Mouse (Mus musculus) MEL (cell line): ENCODE results near the gene Gm28305. TPM values are rescaled to one million over a fixed set of nuclear protein-coding genes. Genes with fewer than 3 reads are reported as not detected.

ENCODE experiments used
- DNase-seq: peaks from one replicate; pipeline ENCODE4 v3.0.0; 2011; ENCODE audit warnings: low read depth, low spot score
- H3K27ac ChIP-seq: 2 replicates; pipeline ENCODE4 v1.5.1; 2012; ENCODE audit warnings: low read depth, mild to moderate bottlenecking, control low read depth, low read length, moderate library complexity; ENCODE audit not compliant: control insufficient read depth
- H3K27me3 ChIP-seq, 2 experiments: fragments of 150-350 bp in 1 of 2; sonication (generic) in 1 of 2; 2 replicates each; pipeline ENCODE4 v1.6.1; 2012; ENCODE audit warnings: low read length in 2 of 2, mild to moderate bottlenecking in 2 of 2, improper control_type of control experiment in 1 of 2, moderate library complexity in 1 of 2; ENCODE audit not compliant: insufficient read depth in 2 of 2, control insufficient read depth in 1 of 2
- H3K36me3 ChIP-seq, 2 experiments: 2 replicates each; pipeline ENCODE4 v1.6.1; 2012 to 2014; ENCODE audit warnings: low read length in 2 of 2, improper control_type of control experiment in 1 of 2, inconsistent platforms in 1 of 2, mild to moderate bottlenecking in 1 of 2; ENCODE audit not compliant: insufficient read depth in 2 of 2, control insufficient read depth in 1 of 2
- H3K4me1 ChIP-seq, 2 experiments: fragments of 150-350 bp in 1 of 2; sonication (generic) in 1 of 2; 2 replicates each; pipeline ENCODE4 v1.6.1; 2012; ENCODE audit warnings: low read length in 2 of 2, improper control_type of control experiment in 1 of 2, mild to moderate bottlenecking in 1 of 2; ENCODE audit not compliant: insufficient read depth in 2 of 2, control insufficient read depth in 1 of 2
- H3K4me3 ChIP-seq, 2 experiments: fragments of 150-350 bp in 1 of 2; sonication (generic) in 1 of 2; 2 replicates each; pipeline ENCODE4 v1.5.1; 2012; ENCODE audit warnings: low read depth in 2 of 2, low read length in 2 of 2, mild to moderate bottlenecking in 2 of 2, moderate library complexity in 2 of 2, control low read depth in 1 of 2, improper control_type of control experiment in 1 of 2; ENCODE audit not compliant: control insufficient read depth in 1 of 2, insufficient read depth in 1 of 2
- H3K79me2 ChIP-seq: 2 replicates; pipeline ENCODE4 v1.6.1; 2012; ENCODE audit warnings: mild to moderate bottlenecking, low read length, moderate library complexity; ENCODE audit not compliant: control insufficient read depth, poor library complexity, insufficient read depth
- H3K9ac ChIP-seq: 2 replicates; pipeline ENCODE4 v1.6.1; 2012; ENCODE audit warnings: low read depth, mild to moderate bottlenecking, control low read depth, low read length, moderate library complexity; ENCODE audit not compliant: control insufficient read depth, poor library complexity, severe bottlenecking
- H3K9me3 ChIP-seq: fragments of 150-350 bp; sonication (generic); replicated peaks from 2 replicates; pipeline ENCODE4 v1.6.1; 2012; ENCODE audit warnings: mild to moderate bottlenecking, low read length, improper control_type of control experiment, moderate library complexity; ENCODE audit not compliant: insufficient read depth
- CHD2 ChIP-seq: IDR thresholded peaks from 2 replicates; pipeline ENCODE4 v1.6.1; 2011; ENCODE audit warnings: low read length, improper control_type of control experiment
- CTCF ChIP-seq, 3 experiments: IDR thresholded peaks in 2 of 3; conservative IDR thresholded peaks in 1 of 3; 2 replicates each; pipeline ENCODE4 v1.5.1; 2011 to 2012; ENCODE audit warnings: low read length in 3 of 3, low read depth in 2 of 3, mild to moderate bottlenecking in 2 of 3, improper control_type of control experiment in 1 of 3, inconsistent platforms in 1 of 3, mixed read lengths in 1 of 3, moderate library complexity in 1 of 3; ENCODE audit not compliant: control insufficient read depth in 1 of 3, insufficient read depth in 1 of 3, poor library complexity in 1 of 3, severe bottlenecking in 1 of 3
- ELF1 ChIP-seq: IDR thresholded peaks from 2 replicates; pipeline ENCODE4 v1.6.1; 2014; ENCODE audit warnings: low read depth, mild to moderate bottlenecking, inconsistent platforms, low read length, improper control_type of control experiment, moderate library complexity
- ETS1 ChIP-seq: IDR thresholded peaks from 2 replicates; pipeline ENCODE4 v1.6.1; 2012; ENCODE audit warnings: low read depth, mild to moderate bottlenecking, inconsistent platforms, low read length, improper control_type of control experiment, moderate library complexity
- GABPA ChIP-seq: IDR thresholded peaks from 2 replicates; pipeline ENCODE4 v1.6.1; 2012; ENCODE audit warnings: low read depth, mild to moderate bottlenecking, inconsistent platforms, low read length, improper control_type of control experiment, moderate library complexity
- JUND ChIP-seq: IDR thresholded peaks from 2 replicates; pipeline ENCODE4 v1.6.1; 2011; ENCODE audit warnings: low read depth, mild to moderate bottlenecking, improper control_type of control experiment, low read length
- MAX ChIP-seq: IDR thresholded peaks from 2 replicates; pipeline ENCODE4 v1.6.1; 2011; ENCODE audit warnings: low read length, improper control_type of control experiment
- MAZ ChIP-seq: IDR thresholded peaks from 2 replicates; pipeline ENCODE4 v1.6.1; 2012; ENCODE audit warnings: low read depth, mild to moderate bottlenecking, inconsistent platforms, low read length, improper control_type of control experiment
- POLR2AphosphoS5 ChIP-seq: IDR thresholded peaks from 2 replicates; pipeline ENCODE4 v1.6.1; 2012; ENCODE audit warnings: low read depth, borderline replicate concordance, mild to moderate bottlenecking, inconsistent platforms, low read length, moderate library complexity, mixed read lengths
- SIN3A ChIP-seq: IDR thresholded peaks from 2 replicates; pipeline ENCODE4 v1.6.1; 2012; ENCODE audit warnings: low read length, improper control_type of control experiment, inconsistent platforms
- USF1 ChIP-seq: IDR thresholded peaks from 2 replicates; pipeline ENCODE4 v1.6.1; 2014; ENCODE audit warnings: low read depth, mild to moderate bottlenecking, inconsistent platforms, low read length, improper control_type of control experiment, moderate library complexity
- USF2 ChIP-seq, 2 experiments: IDR thresholded peaks; 2 replicates each; pipeline ENCODE4 v1.6.1; 2011 to 2012; ENCODE audit warnings: improper control_type of control experiment in 2 of 2, low read length in 2 of 2, borderline replicate concordance in 1 of 2, inconsistent platforms in 1 of 2, low read depth in 1 of 2, mild to moderate bottlenecking in 1 of 2; ENCODE audit not compliant: insufficient read depth in 1 of 2
- ZNF384 ChIP-seq: IDR thresholded peaks from 2 replicates; pipeline ENCODE4 v1.6.1; 2012; ENCODE audit warnings: low read depth, mild to moderate bottlenecking, inconsistent platforms, low read length, improper control_type of control experiment
- polyA plus RNA-seq, 2 experiments: library from polyadenylated mRNA; stranded (reverse) in 1 of 2; unstranded in 1 of 2; fragments of >175 nt in 1 of 2; fragments of >200 nt in 1 of 2; gene quantifications; 2 replicates each; pipeline versions ENCODE4 v1.2.1 to v1.2.4; 2012; ENCODE audit warnings: low replicate concordance in 2 of 2, low read depth in 1 of 2; ENCODE audit not compliant: insufficient read length in 2 of 2, insufficient read depth in 1 of 2, missing spikeins in 1 of 2
- total RNA-seq: library from RNA; depleted of rRNA; stranded (reverse); fragments of 300-350 nt; gene quantifications from 2 replicates; pipeline ENCODE4 v1.2.3, GENCODE M21; 2012; rRNA removed

Gm28305 gene
- total and polyA plus RNA-seq, 3 experiments = not detected

- no peak overlapping the region for H3K9ac ChIP-seq
- H3K9me3 ChIP-seq = no peaks in the 10 kb centered on the region
- no peaks in the 10 kb centered on the region for H3K4me1 ChIP-seq
- H3K27me3 ChIP-seq = no peaks in the 10 kb centered on the region
- no peak for DNase-seq
- no peaks in the 10 kb centered on the region for H3K36me3 ChIP-seq
- H3K4me3 ChIP-seq = no peak overlapping the region
- H3K79me2 ChIP-seq = no peaks in the 10 kb centered on the region
- TF ChIP-seq GABPA (no peak), USF2 (IDR thresholded peaks at IDR 0.05; ENCODE audit: borderline replicate concordance in 1 of 2, insufficient read depth in 1 of 2, low read depth in 1 of 2, low read length in 2 of 2) (no peak), JUND (no peak), SIN3A (no peak), MAZ (no peak), CHD2 (no peak), POLR2AphosphoS5 (no peak), ZNF384 (no peak), CTCF (IDR thresholded peaks at IDR 0.05 in 2 of 3, conservative IDR thresholded peaks at IDR 0.05 in 1 of 3; ENCODE audit: control insufficient read depth in 1 of 3, insufficient read depth in 1 of 3, low read depth in 2 of 3, low read length in 3 of 3, poor library complexity in 1 of 3, severe bottlenecking in 1 of 3) (no peak), USF1 (no peak), ELF1 (no peak), ETS1 (no peak), MAX (no peak)
- TF ChIP-seq, all 39 proteins: peak for 0
- no peak overlapping the region for H3K27ac ChIP-seq
These were observed 83.2 kb downstream of the Gm28305 start for GRCm38 (mm10) chr9:104123622-104124021.

Other genes starting within 250 kb of the Gm28305 start
- gene Nphp3, start 38.1 kb upstream of the Gm28305 start, total RNA-seq = 1.0 and 2.3 TPM in 2 replicates
- 1 to 10 TPM in 1 of 2 experiments, not detected in 1; 3.7 TPM for gene Nphp3, start 38.1 kb upstream of the Gm28305 start, polyA plus RNA-seq
- 24.2 and 30.8 TPM in 2 replicates for gene Uba5, start 22.5 kb downstream of the Gm28305 start, total RNA-seq
- 10 to 100 TPM in 1 of 2 experiments, not detected in 1; 35.5 TPM for gene Uba5, start 22.5 kb downstream of the Gm28305 start, polyA plus RNA-seq
- gene Acad11, start 22.7 kb downstream of the Gm28305 start, total RNA-seq = 14.3 and 16.0 TPM in 2 replicates
- gene Acad11, start 22.7 kb downstream of the Gm28305 start, polyA plus RNA-seq = 10 to 100 TPM in 1 of 2 experiments, not detected in 1; 14.2 TPM
- 0.13 and 0.27 TPM in 2 replicates for gene Ackr4, start 86.3 kb downstream of the Gm28305 start, total RNA-seq
- under 1 TPM in 1 of 2 experiments, not detected in 1; 0.10 TPM for gene Ackr4, start 86.3 kb downstream of the Gm28305 start, polyA plus RNA-seq
- 24.1 and 26.4 TPM in 2 replicates for gene Dnajc13, start 222.3 kb downstream of the Gm28305 start, total RNA-seq
- gene Dnajc13, start 222.3 kb downstream of the Gm28305 start, polyA plus RNA-seq = 10 to 100 TPM; 31.1 to 59.0 TPM